Mouse (Mus musculus): ENCODE data around the gene Hsf5. TPM values are rescaled to one million over a fixed set of nuclear protein-coding genes. Genes with fewer than 3 reads are reported as not detected.

Hsf5 gene
- 0.25 and 0.35 TPM in 2 replicates for polyA plus RNA-seq (2015; fragmentation: Nextera tagmentation; extraction: Ambion mirVana)

- H3K9ac ChIP-seq, result no peak within 1 kb of the TSS
- no peak within 1 kb of the TSS for H3K4me2 ChIP-seq (replicated peaks)
- no peak; the same call in 1 of the 2 replicates for ATAC-seq (ENCODE audit: insufficient number of reproducible peaks, low FRiP score, low TSS enrichment, low read depth)
- no peak within 1 kb of the TSS for H3K27ac ChIP-seq (replicated peaks)
- H3K4me1 ChIP-seq, result no peaks in the 10 kb centered on the region
- no peaks in the 10 kb centered on the region for H3K9me3 ChIP-seq (replicated peaks)
- 89% methylated on average over 62 of the region's 69 CpGs for WGBS
- no peak within 1 kb of the TSS for H3K4me3 ChIP-seq (replicated peaks)
- peaks cover 61% of the 10 kb centered on the region for H3K36me3 ChIP-seq
- no peaks in the 10 kb centered on the region for H3K27me3 ChIP-seq
These were observed at the start of gene Hsf5 for GRCm38 (mm10) chr11:87616790-87617474. TSS of gene Hsf5 (plus strand) at chr11:87617164.

- WGBS, result 68% methylated on average over 7 of the region's 7 CpGs
- H3K9me3 ChIP-seq (replicated peaks), result no peaks in the 10 kb centered on the region
- H3K4me3 ChIP-seq (replicated peaks), result no peak within 1 kb of the TSS
- peaks cover 10% of the 10 kb centered on the region for H3K4me1 ChIP-seq
- H3K27ac ChIP-seq (replicated peaks), result 0 out of 2 replicates have a peak within 1 kb of the TSS, but pooled peaks have one; percentile 7
- no peaks in the 10 kb centered on the region for H3K36me3 ChIP-seq
- H3K27me3 ChIP-seq, result no peaks in the 10 kb centered on the region
- no peak within 1 kb of the TSS for H3K9ac ChIP-seq
- ATAC-seq (ENCODE audit: insufficient number of reproducible peaks, low FRiP score, low TSS enrichment, low read depth), result no peak
- H3K4me2 ChIP-seq (replicated peaks), result no peak within 1 kb of the TSS
These were observed 48.6 kb upstream of the Hsf5 start, which contains the start of gene Sept4 for GRCm38 (mm10) chr11:87568255-87568953. TSS of gene Sept4 (plus strand) at chr11:87568903.

GRCm38 (mm10) chr11:87570743-87571142, 46.2 kb upstream of the Hsf5 start:
- H3K27ac ChIP-seq (replicated peaks), result no peak overlapping the region
- no peaks in the 10 kb centered on the region for H3K9me3 ChIP-seq (replicated peaks)
- no peaks in the 10 kb centered on the region for H3K27me3 ChIP-seq
- H3K4me3 ChIP-seq (replicated peaks), result no peak overlapping the region
- peaks cover 14% of the 10 kb centered on the region for H3K4me1 ChIP-seq
- 48% methylated on average over 5 of the region's 5 CpGs for WGBS
- H3K4me2 ChIP-seq (replicated peaks), result no peak overlapping the region
- H3K9ac ChIP-seq, result no peak overlapping the region
- no peak for ATAC-seq (ENCODE audit: insufficient number of reproducible peaks, low FRiP score, low TSS enrichment, low read depth)
- H3K36me3 ChIP-seq, result no peaks in the 10 kb centered on the region

GRCm38 (mm10) chr11:87571361-87571950, 45.5 kb upstream of the Hsf5 start:
- peak overlapping the region; percentile 63; the same call in 1 of the 2 replicates for H3K27ac ChIP-seq (replicated peaks)
- no peak overlapping the region for H3K4me2 ChIP-seq (replicated peaks)
- no peaks in the 10 kb centered on the region for H3K27me3 ChIP-seq
- H3K9me3 ChIP-seq (replicated peaks), result no peaks in the 10 kb centered on the region
- no peak for ATAC-seq (ENCODE audit: insufficient number of reproducible peaks, low FRiP score, low TSS enrichment, low read depth)
- H3K4me1 ChIP-seq, result peaks cover 14% of the 10 kb centered on the region
- 78% methylated on average over 1 of the region's 1 CpGs for WGBS
- H3K9ac ChIP-seq, result no peak overlapping the region
- no peaks in the 10 kb centered on the region for H3K36me3 ChIP-seq
- H3K4me3 ChIP-seq (replicated peaks), result no peak overlapping the region

- H3K9ac ChIP-seq, result no peak overlapping the region
- no peaks in the 10 kb centered on the region for H3K36me3 ChIP-seq
- no peak overlapping the region for H3K4me2 ChIP-seq (replicated peaks)
- peaks cover 29% of the 10 kb centered on the region for H3K4me1 ChIP-seq
- H3K4me3 ChIP-seq (replicated peaks), result no peak overlapping the region
- no peak for ATAC-seq (ENCODE audit: insufficient number of reproducible peaks, low FRiP score, low TSS enrichment, low read depth)
- H3K27ac ChIP-seq (replicated peaks), result peak overlapping the region; percentile 29; the same call in 1 of the 2 replicates
- WGBS, result 81% methylated on average over 7 of the region's 7 CpGs
- no peaks in the 10 kb centered on the region for H3K27me3 ChIP-seq
- H3K9me3 ChIP-seq (replicated peaks), result no peaks in the 10 kb centered on the region
These were observed 43.2 kb upstream of the Hsf5 start for GRCm38 (mm10) chr11:87573751-87574150.

GRCm38 (mm10) chr11:87574520-87575180, 42.3 kb upstream of the Hsf5 start:
- H3K4me3 ChIP-seq (replicated peaks), result no peak overlapping the region
- no peaks in the 10 kb centered on the region for H3K27me3 ChIP-seq
- peaks cover 30% of the 10 kb centered on the region for H3K4me1 ChIP-seq
- peak overlapping the region; percentile 29; the same call in 1 of the 2 replicates for H3K27ac ChIP-seq (replicated peaks)
- no peak overlapping the region for H3K4me2 ChIP-seq (replicated peaks)
- H3K36me3 ChIP-seq, result no peaks in the 10 kb centered on the region
- 58% methylated on average over 21 of the region's 21 CpGs for WGBS
- ATAC-seq (ENCODE audit: insufficient number of reproducible peaks, low FRiP score, low TSS enrichment, low read depth), result no peak
- H3K9ac ChIP-seq, result no peak overlapping the region
- H3K9me3 ChIP-seq (replicated peaks), result no peaks in the 10 kb centered on the region

GRCm38 (mm10) chr11:87577601-87578248, 39.2 kb upstream of the Hsf5 start:
- Histone ChIP-seq H3K9ac (no peak overlapping the region), H3K9me3 (replicated peaks) (no peaks in the 10 kb centered on the region), H3K4me1 (peaks cover 20% of the 10 kb centered on the region), H3K4me2 (replicated peaks) (peak overlapping the region; percentile 94), H3K36me3 (no peaks in the 10 kb centered on the region), H3K27ac (replicated peaks) (no peak overlapping the region), H3K4me3 (replicated peaks) (peak overlapping the region; percentile 57), H3K27me3 (no peaks in the 10 kb centered on the region)
- ATAC-seq (ENCODE audit: insufficient number of reproducible peaks, low FRiP score, low TSS enrichment, low read depth), result no peak
- 13% methylated on average over 6 of the region's 6 CpGs for WGBS

GRCm38 (mm10) chr11:87578249-87578962, 38.6 kb upstream of the Hsf5 start:
- Histone ChIP-seq H3K4me1 (peaks cover 20% of the 10 kb centered on the region), H3K27me3 (no peaks in the 10 kb centered on the region), H3K4me2 (replicated peaks) (peak overlapping the region; percentile 94), H3K4me3 (replicated peaks) (peak overlapping the region; percentile 57), H3K9me3 (replicated peaks) (no peaks in the 10 kb centered on the region), H3K9ac (peak overlapping the region; percentile 39), H3K27ac (replicated peaks) (peak overlapping the region; percentile 48; the same call in 1 of the 2 replicates), H3K36me3 (no peaks in the 10 kb centered on the region)
- 1% methylated on average over 40 of the region's 40 CpGs for WGBS
- ATAC-seq (ENCODE audit: insufficient number of reproducible peaks, low FRiP score, low TSS enrichment, low read depth), result peak; percentile 59; the same call in 1 of the 2 replicates

GRCm38 (mm10) chr11:87578963-87579601, 37.9 kb upstream of the Hsf5 start:
- H3K36me3 ChIP-seq, result no peaks in the 10 kb centered on the region
- H3K27ac ChIP-seq (replicated peaks), result no peak overlapping the region
- H3K4me1 ChIP-seq, result peaks cover 20% of the 10 kb centered on the region
- H3K9me3 ChIP-seq (replicated peaks), result no peaks in the 10 kb centered on the region
- H3K4me3 ChIP-seq (replicated peaks), result peak overlapping the region; percentile 57
- no peak overlapping the region for H3K9ac ChIP-seq
- WGBS, result 21% methylated on average over 10 of the region's 10 CpGs
- ATAC-seq (ENCODE audit: insufficient number of reproducible peaks, low FRiP score, low TSS enrichment, low read depth), result 0 out of 2 replicates have a peak, but pooled peaks have one; percentile 20
- H3K4me2 ChIP-seq (replicated peaks), result peak overlapping the region; percentile 94
- H3K27me3 ChIP-seq, result no peaks in the 10 kb centered on the region

- WGBS, result 47% methylated on average over 1 of the region's 1 CpGs
- Histone ChIP-seq H3K4me1 (peaks cover 18% of the 10 kb centered on the region), H3K9ac (no peak overlapping the region), H3K4me2 (replicated peaks) (no peak overlapping the region), H3K36me3 (no peaks in the 10 kb centered on the region), H3K27ac (replicated peaks) (no peak overlapping the region), H3K27me3 (no peaks in the 10 kb centered on the region), H3K9me3 (replicated peaks) (no peaks in the 10 kb centered on the region), H3K4me3 (replicated peaks) (no peak overlapping the region)
- no peak for ATAC-seq (ENCODE audit: insufficient number of reproducible peaks, low FRiP score, low TSS enrichment, low read depth)
These were observed 37.3 kb upstream of the Hsf5 start for GRCm38 (mm10) chr11:87579713-87580112.

Data from embryonic facial prominence, embryonic 15.5 days (tissue).